Mouse (Mus musculus) kidney, embryonic 14.5 days (tissue): ENCODE results near the gene Uqcc2. TPM values are rescaled to one million over a fixed set of nuclear protein-coding genes. Genes with fewer than 3 reads are reported as not detected.

Experiments
- ATAC-seq: fragments of 200-750 bp; cut with Nextera tagmentation; 2 replicates; pipeline ENCODE4 v1.8.0; 2017; ENCODE audit warnings: moderate number of reproducible peaks, mild to moderate bottlenecking, moderate TSS enrichment, moderate library complexity; ENCODE audit not compliant: low FRiP score, low TSS enrichment
- H3K27ac ChIP-seq: fragments of 300-500 bp; sonication (generic); 2 replicates; pipeline ENCODE4 v1.5.1; 2014; ENCODE audit warnings: low read depth, mild to moderate bottlenecking, low read length, moderate library complexity, mixed read lengths
- H3K27me3 ChIP-seq: fragments of 300-500 bp; sonication (generic); 2 replicates; pipeline ENCODE4 v1.6.1; 2014; ENCODE audit warnings: mild to moderate bottlenecking, low read length; ENCODE audit not compliant: control insufficient read depth, insufficient read depth
- H3K36me3 ChIP-seq: fragments of 300-500 bp; sonication (generic); 2 replicates; pipeline ENCODE4 v1.6.1; 2014; ENCODE audit warnings: low read length, mixed read lengths; ENCODE audit not compliant: control insufficient read depth, insufficient read depth
- H3K4me1 ChIP-seq: fragments of 300-500 bp; sonication (generic); 2 replicates; pipeline ENCODE4 v1.6.1; 2014; ENCODE audit warnings: low read length, mixed read lengths; ENCODE audit not compliant: control insufficient read depth, insufficient read depth
- H3K4me2 ChIP-seq: fragments of 300-500 bp; sonication (generic); replicated peaks from 2 replicates; pipeline ENCODE4 v1.6.1; 2014; ENCODE audit warnings: low read depth, mild to moderate bottlenecking, low read length
- H3K4me3 ChIP-seq: fragments of 300-500 bp; sonication (generic); 2 replicates; pipeline ENCODE4 v1.5.1; 2014; ENCODE audit warnings: mild to moderate bottlenecking, low read length
- H3K9ac ChIP-seq: fragments of 300-500 bp; sonication (generic); 2 replicates; pipeline ENCODE4 v1.6.1; 2014; ENCODE audit warnings: low read depth, mild to moderate bottlenecking, low read length, moderate library complexity
- H3K9me3 ChIP-seq: fragments of 300-500 bp; sonication (generic); 2 replicates; pipeline ENCODE4 v1.6.1; 2016; ENCODE audit warnings: low read length; ENCODE audit not compliant: control insufficient read depth
- WGBS: fragments of 180-500 bp; shearing (Covaris S2); extraction: QIAGEN DNeasy Blood & Tissue Kit; methylation state at CpG from one replicate; pipeline ENCODE4 v1.1.7; 2014; 5-methylcytosine and 5-hydroxymethylcytosine counted together
- polyA plus RNA-seq: library from polyadenylated mRNA; unstranded; fragments of >200 nt; fragmentation: Nextera tagmentation; extraction: Ambion mirVana; gene quantifications from 2 replicates; pipeline ENCODE4 v1.2.1, GENCODE M21; 2014

Uqcc2 gene
- polyA plus RNA-seq, 1 experiment from 2014 or later = 293 TPM

GRCm38 (mm10) chr17:27134187-27134586, 471 bp upstream of the Uqcc2 start:
- Histone ChIP-seq H3K27ac (no peak overlapping the region), H3K4me1 (peaks cover 39% of the 10 kb centered on the region), H3K36me3 (no peaks in the 10 kb centered on the region), H3K9ac (peak overlapping the region; percentile 77; the same call in 1 of the 2 replicates), H3K4me3 (peak overlapping the region; percentile 67), H3K4me2 (peak overlapping the region; percentile 38), H3K27me3 (no peaks in the 10 kb centered on the region), H3K9me3 (no peaks in the 10 kb centered on the region)
- WGBS = 46% methylated on average over 9 of the region's 9 CpGs
- ATAC-seq = no peak

DNA sequence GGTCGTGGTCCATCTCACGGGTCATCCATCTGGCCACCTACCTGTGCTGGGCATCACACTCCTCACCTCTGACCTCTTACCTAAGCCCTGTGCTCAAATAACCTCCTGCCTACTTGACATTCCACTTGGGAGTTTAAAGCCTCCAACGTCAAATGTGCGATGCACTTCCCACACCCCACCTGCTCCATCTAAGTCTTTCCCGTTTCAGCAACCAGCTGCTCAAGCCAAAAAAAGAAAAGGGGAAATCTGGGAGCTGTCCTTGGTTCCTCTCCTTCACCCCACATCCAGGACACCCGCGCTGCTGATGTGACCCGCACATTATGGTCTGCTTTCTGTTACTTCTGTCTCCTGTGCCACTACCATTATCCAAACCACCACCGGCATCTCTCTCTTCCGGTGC, 1.5 kb downstream of the Uqcc2 start:
- Histone ChIP-seq H3K4me2 (no peak overlapping the region), H3K27ac (no peak overlapping the region), H3K27me3 (no peaks in the 10 kb centered on the region), H3K9ac (no peak overlapping the region; the same call in 1 of the 2 replicates), H3K4me3 (no peak overlapping the region), H3K4me1 (peaks cover 39% of the 10 kb centered on the region), H3K9me3 (no peaks in the 10 kb centered on the region), H3K36me3 (no peaks in the 10 kb centered on the region)
- ATAC-seq = no peak
- 82% methylated on average over 10 of the region's 10 CpGs for WGBS

- Histone ChIP-seq H3K4me1 (peaks cover 39% of the 10 kb centered on the region), H3K9ac (no peak overlapping the region; the same call in 1 of the 2 replicates)
- ATAC-seq = peak; percentile 39
Measured at GRCm38 (mm10) chr17:27131240-27131665, 2.5 kb downstream of the Uqcc2 start.

DNA sequence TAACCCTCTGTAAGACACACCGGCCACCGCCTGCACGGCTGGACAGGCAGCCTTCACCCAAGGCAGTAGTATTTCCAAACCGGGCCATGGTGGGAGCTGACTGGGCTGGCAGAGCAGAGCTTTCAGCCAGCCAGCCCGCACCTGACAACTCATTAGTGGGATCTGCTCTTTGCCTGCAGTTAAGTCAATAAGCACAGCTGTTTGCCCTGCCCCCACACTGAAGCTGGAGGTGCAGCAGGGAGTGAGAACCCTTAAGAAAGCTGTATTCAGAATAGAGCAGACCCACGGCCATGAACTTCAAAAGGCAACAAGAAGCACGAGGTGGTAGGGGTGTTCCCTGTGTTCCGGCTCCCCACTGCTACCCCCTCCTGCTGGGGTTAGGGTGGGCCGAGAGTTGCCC, 3.5 kb downstream of the Uqcc2 start:
- 50% methylated on average over 9 of the region's 9 CpGs for WGBS
- peaks cover 39% of the 10 kb centered on the region for H3K4me1 ChIP-seq
- no peaks in the 10 kb centered on the region for H3K27me3 ChIP-seq
- H3K9ac ChIP-seq = no peak overlapping the region; the same call in 1 of the 2 replicates
- no peak for ATAC-seq
- no peaks in the 10 kb centered on the region for H3K9me3 ChIP-seq
- no peak overlapping the region for H3K4me2 ChIP-seq
- H3K4me3 ChIP-seq = no peak overlapping the region
- peaks cover under 1% of the 10 kb centered on the region; the same call in 1 of the 2 replicates for H3K36me3 ChIP-seq
- no peak overlapping the region for H3K27ac ChIP-seq

More at GRCm38 (mm10) chr17:27131240-27131665, 2.5 kb downstream of the Uqcc2 start:
- Histone ChIP-seq H3K27me3 (no peaks in the 10 kb centered on the region), H3K9me3 (no peaks in the 10 kb centered on the region), H3K4me2 (no peak overlapping the region), H3K4me3 (no peak overlapping the region), H3K27ac (no peak overlapping the region), H3K36me3 (no peaks in the 10 kb centered on the region)
- WGBS = 35% methylated on average over 10 of the region's 10 CpGs

GRCm38 (mm10) chr17:27129819-27130218, 3.9 kb downstream of the Uqcc2 start:
- Histone ChIP-seq H3K4me2 (no peak overlapping the region), H3K9me3 (no peaks in the 10 kb centered on the region), H3K27ac (no peak overlapping the region), H3K9ac (no peak overlapping the region), H3K36me3 (peaks cover 5% of the 10 kb centered on the region; the same call in 1 of the 2 replicates), H3K4me1 (peaks cover 38% of the 10 kb centered on the region), H3K4me3 (no peak overlapping the region), H3K27me3 (no peaks in the 10 kb centered on the region)
- whole genome bisulfite sequencing = 85% methylated on average over 7 of the region's 7 CpGs
- ATAC-seq = no peak

DNA sequence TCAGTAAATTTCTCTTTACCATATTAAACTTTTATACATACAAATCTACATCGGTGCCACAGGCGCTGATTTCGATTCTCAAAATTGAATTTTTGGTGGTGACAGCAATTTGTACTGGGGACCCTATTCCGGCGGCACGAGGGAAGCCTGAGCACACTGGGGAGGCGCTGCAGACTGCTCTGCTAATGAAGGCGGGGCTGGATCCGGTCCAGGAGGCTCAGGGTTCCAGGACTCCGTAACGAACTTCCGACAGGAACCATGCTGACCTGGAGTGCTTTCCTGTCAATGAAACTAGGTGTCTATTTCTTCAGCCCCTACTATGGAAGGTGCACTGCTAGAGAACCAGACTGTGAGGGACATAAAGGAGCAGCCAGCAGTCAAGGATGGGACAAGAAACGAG, 4.4 kb downstream of the Uqcc2 start:
- H3K4me1 ChIP-seq = peaks cover 37% of the 10 kb centered on the region

DNA sequence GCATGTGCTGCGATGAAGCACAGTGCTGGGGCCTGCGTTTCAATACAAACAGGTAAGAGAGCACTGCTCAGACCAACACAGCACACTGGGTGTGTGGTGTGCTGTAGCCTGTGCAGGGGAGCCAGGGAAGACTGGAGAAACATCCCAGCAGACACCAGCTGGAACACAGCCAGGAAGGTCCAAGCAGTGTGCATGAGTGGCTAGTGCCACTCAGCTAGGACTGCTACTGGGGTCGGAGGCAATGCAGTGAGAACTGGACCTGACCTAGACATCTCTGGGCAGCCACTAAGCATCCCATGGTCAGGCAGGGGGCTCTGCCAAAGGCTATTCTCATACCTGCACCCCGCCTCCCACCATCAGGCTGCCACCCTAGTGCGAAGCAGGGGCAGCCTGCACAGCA, 5.5 kb downstream of the Uqcc2 start:
- Histone ChIP-seq H3K4me3 (no peak overlapping the region), H3K9me3 (no peaks in the 10 kb centered on the region), H3K27me3 (no peaks in the 10 kb centered on the region), H3K9ac (no peak overlapping the region), H3K27ac (no peak overlapping the region), H3K36me3 (peaks cover 20% of the 10 kb centered on the region), H3K4me1 (peaks cover 34% of the 10 kb centered on the region), H3K4me2 (no peak overlapping the region)
- no peak for ATAC-seq
- 96% methylated on average over 5 of the region's 5 CpGs for WGBS

More for the DNA sequence above, 4.4 kb downstream of the Uqcc2 start:
- H3K9me3 ChIP-seq = no peaks in the 10 kb centered on the region
- no peak overlapping the region for H3K9ac ChIP-seq
- no peaks in the 10 kb centered on the region for H3K27me3 ChIP-seq
- no peak overlapping the region for H3K27ac ChIP-seq
- no peak for ATAC-seq
- H3K4me3 ChIP-seq = no peak overlapping the region
- H3K36me3 ChIP-seq = peaks cover 9% of the 10 kb centered on the region; the same call in 1 of the 2 replicates
- 73% methylated on average over 13 of the region's 13 CpGs for WGBS
- no peak overlapping the region for H3K4me2 ChIP-seq

- H3K9me3 ChIP-seq = no peaks in the 10 kb centered on the region
- H3K27ac ChIP-seq = no peak overlapping the region
- H3K4me3 ChIP-seq = no peak overlapping the region
- no peak for ATAC-seq
- no peak overlapping the region for H3K9ac ChIP-seq
- peaks cover 24% of the 10 kb centered on the region for H3K4me1 ChIP-seq
- H3K4me2 ChIP-seq = no peak overlapping the region
- no peaks in the 10 kb centered on the region for H3K27me3 ChIP-seq
- WGBS = 81% methylated on average over 10 of the region's 10 CpGs
- peaks cover 32% of the 10 kb centered on the region for H3K36me3 ChIP-seq
Measured at GRCm38 (mm10) chr17:27126974-27127373, 6.7 kb downstream of the Uqcc2 start.

DNA sequence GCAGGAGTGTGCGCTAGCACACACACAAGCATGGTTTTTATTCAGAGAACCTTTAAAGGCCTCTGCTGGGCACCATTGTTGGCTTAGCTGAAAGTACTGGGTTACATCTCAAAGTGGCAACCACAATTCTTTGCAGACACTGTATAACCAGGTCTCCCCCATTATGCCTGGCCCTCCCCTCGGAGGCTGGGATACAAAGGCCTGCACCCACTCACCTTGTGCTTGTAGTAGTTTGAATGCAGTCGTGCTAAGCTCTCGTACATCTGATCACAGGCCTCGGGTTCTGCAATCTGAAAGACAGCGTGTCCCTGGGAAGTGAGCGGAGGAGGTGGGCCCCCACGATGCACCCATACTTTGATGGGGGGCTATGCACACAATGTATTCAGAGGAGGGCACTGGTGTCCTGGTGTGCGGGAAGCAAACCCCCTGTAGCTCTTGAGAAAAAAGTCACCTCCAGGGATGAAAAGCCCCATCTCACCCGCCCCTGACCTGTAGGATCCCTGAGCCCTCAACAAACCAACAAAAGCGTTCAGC, 8.0 kb downstream of the Uqcc2 start:
- Histone ChIP-seq H3K9me3 (no peaks in the 10 kb centered on the region), H3K9ac (no peak overlapping the region), H3K36me3 (peaks cover 41% of the 10 kb centered on the region), H3K4me3 (no peak overlapping the region), H3K27ac (peak overlapping the region; percentile 20; the same call in 1 of the 2 replicates), H3K4me1 (peaks cover 15% of the 10 kb centered on the region), H3K4me2 (no peak overlapping the region), H3K27me3 (no peaks in the 10 kb centered on the region)
- 91% methylated on average over 11 of the region's 11 CpGs for WGBS
- ATAC-seq = no peak
